Mouse (Mus musculus) olfactory bulb, adult 2 months (tissue): ENCODE measurements at regions not wholly inside any gene's neighbourhood (a gene's known extent, or its start where the extent isn't known, plus 50 kb on each side); places are given as distances from the start of the nearest gene placed in this dataset.

Experiments
- CTCF ChIP-seq: fragments of 200-500 bp; IDR thresholded peaks from 2 replicates; pipeline ENCODE4 v1.5.1; 2012; ENCODE audit warnings: low read depth, mild to moderate bottlenecking, low read length, moderate library complexity; ENCODE audit not compliant: insufficient read depth
- POLR2A ChIP-seq: fragments of 200-500 bp; IDR thresholded peaks from 2 replicates; pipeline ENCODE4 v1.6.1; 2012; ENCODE audit warnings: mild to moderate bottlenecking, low read depth, low read length, moderate library complexity; ENCODE audit not compliant: insufficient read depth

DNA sequence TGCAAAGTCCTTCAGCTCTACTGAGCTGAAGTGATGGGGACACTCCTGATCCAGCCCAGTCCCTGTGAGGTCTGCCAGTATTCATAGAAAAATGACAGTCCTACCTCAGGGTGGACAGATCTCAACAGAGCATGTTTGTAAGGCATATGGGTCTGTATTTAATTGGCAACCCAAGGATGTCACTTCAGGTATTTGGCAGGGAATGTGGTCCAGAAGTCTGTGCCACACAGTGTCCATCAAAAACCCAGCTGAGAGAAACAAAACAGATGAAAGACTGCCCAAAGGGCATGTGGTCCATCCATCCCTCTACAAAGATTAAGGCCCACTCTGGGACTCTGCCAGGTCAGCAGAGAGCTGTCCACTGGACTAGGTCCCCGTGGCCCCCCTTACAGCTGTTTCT is 229.3 kb upstream of the Cadm1 start:
- TF ChIP-seq CTCF (no peak), POLR2A (no peak)
